Comparison of ENCODE assay signal across 8 mouse cellular contexts in the genomic region with DNA sequence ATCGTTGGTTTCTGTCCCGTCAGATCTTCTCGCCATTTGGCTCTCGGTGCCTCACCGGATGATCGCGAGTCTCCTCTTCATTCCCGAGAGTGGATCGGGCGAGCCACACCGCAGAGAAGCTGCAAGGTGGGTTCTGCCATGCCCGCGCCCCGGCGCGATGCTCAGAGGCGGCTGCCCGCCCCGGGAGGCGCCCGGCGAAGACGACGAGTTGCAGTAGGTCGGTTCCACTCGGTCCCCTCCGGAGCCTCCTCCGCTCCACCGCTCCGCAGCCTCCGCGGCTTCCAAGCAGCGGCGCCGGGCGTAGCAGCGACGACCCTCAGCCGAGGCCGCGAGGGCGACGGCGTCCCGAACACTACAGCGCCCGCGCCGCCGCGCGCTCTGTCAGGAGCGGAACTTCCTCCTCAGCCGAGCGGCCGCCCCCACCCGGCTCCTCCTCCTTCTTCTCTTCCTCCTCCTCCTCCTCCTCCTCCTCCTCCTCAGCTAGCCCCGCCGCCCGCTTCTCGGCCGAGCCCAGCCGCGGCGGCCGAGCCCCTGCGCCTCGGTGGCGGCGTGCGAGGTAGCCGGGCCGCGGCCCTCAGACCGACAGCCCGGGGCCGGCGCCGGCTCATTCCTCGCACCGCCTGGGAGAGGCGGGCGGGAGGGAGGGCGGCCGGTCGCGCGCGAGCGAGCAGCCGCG. TPM values are rescaled to one million over a fixed set of nuclear protein-coding genes. Genes with fewer than 3 reads are reported as not detected.
DNase-seq lines count a peak whose midpoint lies in the region; ATAC-seq and TF ChIP-seq lines count a peak whose summit lies in the region.

A gene (minus strand): TSS at position 417 of the 676 bp plus-strand sequence.

- peak within 1 kb of the TSS; percentile 88 for H3K4me2 ChIP-seq in embryonic facial prominence, embryonic 15.5 days (replicated peaks)
- peak within 1 kb of the TSS; percentile 75 for H3K4me2 ChIP-seq in kidney, embryonic 15.5 days
- H3K4me2 ChIP-seq in liver, embryonic 12.5 days, result peak within 1 kb of the TSS; percentile 96

- TF ChIP-seq CTCF in bone marrow macrophage, adult 2 months (IDR thresholded peaks at IDR 0.05; ENCODE audit: low read depth, low read length), result no peak

- H3K27me3 ChIP-seq in embryonic facial prominence, embryonic 15.5 days, result no peaks in the 10 kb centered on the region
- peaks cover 15% of the 10 kb centered on the region; the same call in 1 of the 2 replicates for H3K27me3 ChIP-seq in heart, embryonic 10.5 days (ENCODE audit: insufficient read depth, poor library complexity, severe bottlenecking)
- H3K27me3 ChIP-seq in kidney, embryonic 15.5 days, result no peaks in the 10 kb centered on the region
- H3K27me3 ChIP-seq in liver, embryonic 12.5 days (replicated peaks), result 0 out of 2 replicates have a peak, but pooled peaks cover 3% of the 10 kb centered on the region
- H3K27me3 ChIP-seq in splenic B cell, adult 2 months (ENCODE audit: control insufficient read depth, insufficient read depth, low read length, poor library complexity, severe bottlenecking), result no peaks in the 10 kb centered on the region

- ATAC-seq in embryonic facial prominence, embryonic 15.5 days (ENCODE audit: insufficient number of reproducible peaks, low FRiP score, low TSS enrichment, low read depth), result peak; percentile 94
- ATAC-seq in kidney, embryonic 15.5 days (replicated peaks; ENCODE audit: low FRiP score), result peak; percentile 89
- peak; percentile 92 for ATAC-seq in liver, embryonic 12.5 days

- H3K27ac ChIP-seq in bone marrow macrophage, adult 2 months (ENCODE audit: insufficient read depth, low read depth, low read length), result peak within 1 kb of the TSS; percentile 78
- H3K27ac ChIP-seq in embryonic facial prominence, embryonic 15.5 days (replicated peaks), result peak within 1 kb of the TSS; percentile 91
- H3K27ac ChIP-seq in heart, embryonic 10.5 days, result peak within 1 kb of the TSS; percentile 100
- H3K27ac ChIP-seq in kidney, embryonic 15.5 days, result peak within 1 kb of the TSS; percentile 97
- peak within 1 kb of the TSS; percentile 93 for H3K27ac ChIP-seq in liver, embryonic 12.5 days

- DNase-seq in B cell, adult 2 months, result peak; percentile 88 to 89
- peak; percentile 93 for DNase-seq in heart, embryonic 10.5 days (ENCODE audit: low spot score)
- DNase-seq in naive thymus-derived CD4-positive, alpha-beta T cell, adult 2 months (ENCODE audit: low read depth), result peak; percentile 88
- peak; percentile 84 for DNase-seq in splenic B cell, adult 2 months (ENCODE audit: low read depth, low spot score)

- under 1% methylated on average over 78 of the region's 92 CpGs for WGBS in embryonic facial prominence, embryonic 15.5 days
- WGBS in heart, embryonic 10.5 days, result 1% methylated on average over 69 of the region's 92 CpGs
- WGBS in kidney, embryonic 15.5 days, result under 1% methylated on average over 89 of the region's 92 CpGs
- WGBS in liver, embryonic 12.5 days (ENCODE audit: insufficient replicate concordance), result under 1% methylated on average over 56 of the region's 92 CpGs

- H3K4me3 ChIP-seq in bone marrow macrophage, adult 2 months (ENCODE audit: insufficient read depth, low read length), result peak within 1 kb of the TSS; percentile 87
- peak within 1 kb of the TSS; percentile 89 for H3K4me3 ChIP-seq in embryonic facial prominence, embryonic 15.5 days (replicated peaks)
- H3K4me3 ChIP-seq in heart, embryonic 10.5 days, result peak within 1 kb of the TSS; percentile 94
- H3K4me3 ChIP-seq in kidney, embryonic 15.5 days (replicated peaks), result peak within 1 kb of the TSS; percentile 70
- H3K4me3 ChIP-seq in liver, embryonic 12.5 days, result peak within 1 kb of the TSS; percentile 92

- peak within 1 kb of the TSS; percentile 87 for H3K9ac ChIP-seq in embryonic facial prominence, embryonic 15.5 days
- H3K9ac ChIP-seq in kidney, embryonic 15.5 days, result peak within 1 kb of the TSS; percentile 85
- peak within 1 kb of the TSS; percentile 92 for H3K9ac ChIP-seq in liver, embryonic 12.5 days

- H3K36me3 ChIP-seq in embryonic facial prominence, embryonic 15.5 days, result no peaks in the 10 kb centered on the region
- H3K36me3 ChIP-seq in heart, embryonic 10.5 days, result no peaks in the 10 kb centered on the region
- no peaks in the 10 kb centered on the region for H3K36me3 ChIP-seq in kidney, embryonic 15.5 days
- H3K36me3 ChIP-seq in liver, embryonic 12.5 days, result no peaks in the 10 kb centered on the region
- no peaks in the 10 kb centered on the region for H3K36me3 ChIP-seq in splenic B cell, adult 2 months (ENCODE audit: control insufficient read depth, insufficient read depth, low read length, poor library complexity, severe bottlenecking)

- peak; percentile 94 for TF ChIP-seq POLR2A in bone marrow macrophage, adult 2 months (IDR thresholded peaks at IDR 0.05; ENCODE audit: borderline replicate concordance, low read depth, low read length)

- peaks cover 9% of the 10 kb centered on the region for H3K4me1 ChIP-seq in bone marrow macrophage, adult 2 months (ENCODE audit: control insufficient read depth, insufficient read depth, low read length)
- peaks cover 20% of the 10 kb centered on the region for H3K4me1 ChIP-seq in embryonic facial prominence, embryonic 15.5 days
- peaks cover 21% of the 10 kb centered on the region for H3K4me1 ChIP-seq in heart, embryonic 10.5 days
- peaks cover 28% of the 10 kb centered on the region for H3K4me1 ChIP-seq in kidney, embryonic 15.5 days
- H3K4me1 ChIP-seq in liver, embryonic 12.5 days, result peaks cover 39% of the 10 kb centered on the region

- no peaks in the 10 kb centered on the region for H3K9me3 ChIP-seq in embryonic facial prominence, embryonic 15.5 days (replicated peaks)
- no peaks in the 10 kb centered on the region for H3K9me3 ChIP-seq in heart, embryonic 10.5 days
- H3K9me3 ChIP-seq in kidney, embryonic 15.5 days (replicated peaks), result no peaks in the 10 kb centered on the region
- no peaks in the 10 kb centered on the region for H3K9me3 ChIP-seq in liver, embryonic 12.5 days (replicated peaks)

RNA-seq across cellular contexts. Expression of the gene that starts here (rescaled TPM):
- 29.2 and 31.7 TPM in 2 replicates for polyA plus RNA-seq in bone marrow macrophage, adult 2 months (2012; ENCODE audit: insufficient read depth, insufficient read length, missing spikeins)
- polyA plus RNA-seq in embryonic facial prominence, embryonic 15.5 days (2015; fragmentation: Nextera tagmentation; extraction: Ambion mirVana), result 75.5 and 78.2 TPM in 2 replicates
- 59.4 and 75.5 TPM in 2 replicates for polyA plus RNA-seq in heart, embryonic 10.5 days (2016; fragmentation: Nextera tagmentation; extraction: Ambion mirVana)
- 67.2 and 75.3 TPM in 2 replicates for polyA plus RNA-seq in kidney, embryonic 15.5 days (2015; fragmentation: Nextera tagmentation; extraction: Ambion mirVana)
- 61.2 and 65.0 TPM in 2 replicates for polyA plus RNA-seq in liver, embryonic 12.5 days (2016; fragmentation: Nextera tagmentation; extraction: Ambion mirVana)

Comparison
In these comparisons a context has a peak if more than half of its experiments do, and no peak if none do; other contexts are left out.
1. Peak in every context shown above with its lines: DNase-seq, ATAC-seq, H3K4me3 ChIP-seq and H3K27ac ChIP-seq.